Mouse (Mus musculus): ENCODE data around the gene Tia1.

DNA sequence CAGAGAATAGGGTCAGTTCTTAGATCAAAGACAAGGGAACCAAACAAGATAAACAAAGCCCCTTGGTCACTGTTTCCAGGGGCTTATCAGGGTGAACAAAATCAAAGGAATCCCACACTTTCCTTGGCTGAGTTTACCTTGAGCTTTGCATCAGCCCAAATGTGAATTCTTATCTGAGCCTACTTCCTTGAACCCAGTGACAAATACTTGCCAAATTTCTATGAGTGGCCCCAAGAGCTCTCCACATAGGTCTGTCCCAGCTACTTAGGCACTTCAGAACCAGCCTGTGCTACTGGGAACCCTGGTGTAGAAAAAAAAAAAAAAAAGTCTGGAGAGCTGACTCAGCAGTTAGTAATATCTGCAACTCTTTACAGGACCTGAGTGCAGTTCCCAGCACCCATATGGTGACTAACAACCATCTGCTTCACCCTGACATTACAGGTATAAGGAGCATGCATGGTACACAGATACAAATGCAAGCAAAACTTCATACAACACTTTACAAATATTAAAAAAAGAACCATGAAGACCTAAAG is 70.7 kb downstream of the Tia1 start:
- TF ChIP-seq CTCF (IDR thresholded peaks at IDR 0.05; ENCODE audit: control insufficient read depth, insufficient read depth, insufficient read length): no peak
- no peak for TF ChIP-seq MYOD1 (IDR thresholded peaks at IDR 0.05; ENCODE audit: control insufficient read depth, insufficient read length, low read depth)
- TF ChIP-seq MAX (IDR thresholded peaks at IDR 0.05): no peak
- TF ChIP-seq USF1 (IDR thresholded peaks at IDR 0.05; ENCODE audit: low read depth): no peak
- no peak for TF ChIP-seq MYOG (IDR thresholded peaks at IDR 0.05; ENCODE audit: control insufficient read depth, extremely low read depth, insufficient read length)
- no peak for TF ChIP-seq FOSL1 (IDR thresholded peaks at IDR 0.05; ENCODE audit: insufficient read depth, low read length, poor library complexity, severe bottlenecking)

Data from C2C12 (cell line).